Mouse (Mus musculus): ENCODE data around the gene Tmem258.

Tmem258 gene

DNA sequence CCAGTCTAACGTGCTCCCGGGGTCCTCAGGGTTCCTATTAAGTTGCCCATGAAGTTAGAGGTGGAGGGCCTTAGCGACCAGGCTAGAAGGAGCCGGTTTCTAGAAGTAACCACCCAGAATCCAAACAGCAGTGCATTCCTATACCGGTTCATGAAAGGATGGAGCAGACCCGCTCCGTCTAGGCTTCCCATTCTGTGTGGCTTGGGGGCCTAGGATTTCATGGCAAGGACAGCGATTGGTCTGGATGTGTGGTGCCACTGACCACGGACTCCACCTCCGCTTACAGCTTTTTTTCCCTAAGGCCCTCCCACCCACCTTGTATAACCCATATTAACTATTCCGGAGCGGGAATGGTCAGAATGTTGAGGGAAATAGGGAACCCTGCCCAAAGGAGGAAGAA, 19.7 kb upstream of the Tmem258 start:
- no peak for DNase-seq (ENCODE audit: low spot score)

DNA sequence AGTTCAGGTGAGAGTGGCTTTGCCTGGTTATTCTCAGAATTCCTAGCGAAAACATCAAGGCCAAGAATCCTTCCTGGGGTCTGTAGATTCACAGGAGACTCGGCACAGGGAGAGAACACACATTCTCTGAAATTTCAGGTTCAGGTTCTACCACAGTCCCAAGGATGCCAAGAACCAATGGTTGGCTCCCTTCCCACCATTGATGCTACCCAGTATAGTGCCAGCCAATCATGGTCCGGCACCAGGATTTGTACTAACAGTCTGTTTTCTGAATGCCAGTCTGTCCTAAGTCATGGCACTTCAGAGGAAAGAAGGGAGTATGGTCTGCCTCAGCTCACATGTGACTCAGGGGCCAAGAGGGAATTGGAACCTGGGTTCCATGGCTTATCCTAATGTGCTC, 17.9 kb upstream of the Tmem258 start:
- no peak for DNase-seq (ENCODE audit: low spot score)

DNA sequence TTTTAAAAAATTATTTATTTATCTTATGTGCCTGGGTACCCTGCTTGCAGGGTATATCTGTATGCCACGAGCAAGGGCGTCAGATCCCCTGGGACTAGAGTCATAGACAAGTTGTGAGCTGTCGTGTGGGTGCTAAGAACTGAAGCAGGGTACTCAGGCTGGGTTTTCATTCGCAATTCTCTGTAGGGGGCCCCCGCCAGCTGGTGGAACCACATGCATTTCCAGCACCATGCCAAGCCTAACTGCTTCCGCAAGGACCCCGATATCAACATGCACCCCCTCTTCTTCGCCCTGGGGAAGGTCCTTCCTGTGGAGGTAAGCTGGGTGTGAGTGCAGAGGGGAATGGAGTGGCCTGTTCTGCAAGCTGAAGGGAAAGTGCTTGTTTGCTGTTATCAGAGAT, 17.2 kb upstream of the Tmem258 start:
- no peak for DNase-seq (ENCODE audit: low spot score)

DNA sequence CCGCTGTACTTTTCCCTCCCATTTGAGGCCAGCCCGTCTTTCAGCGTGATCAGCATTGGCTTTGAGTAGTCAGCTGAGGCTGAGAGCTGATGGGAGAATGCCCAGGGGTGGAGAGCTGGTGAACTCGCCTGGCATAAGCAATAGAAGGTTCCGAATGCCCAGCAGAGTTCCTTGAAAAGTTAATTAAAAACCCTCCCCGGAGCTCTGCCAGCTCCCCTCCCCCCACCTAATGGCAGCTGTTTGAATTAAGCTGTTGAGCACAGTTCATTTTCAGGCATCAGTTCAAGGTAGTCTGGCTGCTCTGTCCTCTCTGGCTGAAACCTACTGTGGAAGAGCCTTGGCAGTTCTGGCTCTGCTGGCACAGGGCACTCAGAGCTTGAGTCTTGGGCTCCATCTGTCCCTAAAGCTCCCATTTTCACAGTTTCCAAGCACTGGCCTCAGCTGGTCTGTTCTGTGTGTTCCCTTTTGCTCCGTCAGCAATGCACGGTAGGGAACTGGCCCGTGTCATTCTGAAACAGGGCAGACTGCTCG, 15.5 kb upstream of the Tmem258 start:
- DNase-seq (ENCODE audit: low spot score) = no peak

DNA sequence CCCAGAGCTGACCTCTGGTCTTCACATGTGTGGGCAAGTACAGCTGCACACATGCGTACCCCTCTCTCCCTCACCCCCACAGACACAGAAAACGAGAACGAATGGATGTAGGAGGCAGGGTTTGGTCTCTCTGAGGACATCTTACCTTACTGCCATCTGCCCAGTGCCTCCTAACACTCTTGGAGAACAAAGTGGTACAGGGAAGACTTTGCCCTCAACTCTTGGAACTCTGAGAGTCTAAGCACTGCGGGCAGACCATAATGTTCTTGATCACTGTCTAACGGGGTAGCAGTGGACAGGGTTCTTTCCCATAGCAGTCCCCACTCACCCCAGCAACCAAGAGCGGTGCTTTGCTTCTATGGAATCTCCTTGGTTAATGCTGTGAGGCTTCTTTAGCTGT, 14.8 kb upstream of the Tmem258 start:
- DNase-seq (ENCODE audit: low spot score) = no peak

DNA sequence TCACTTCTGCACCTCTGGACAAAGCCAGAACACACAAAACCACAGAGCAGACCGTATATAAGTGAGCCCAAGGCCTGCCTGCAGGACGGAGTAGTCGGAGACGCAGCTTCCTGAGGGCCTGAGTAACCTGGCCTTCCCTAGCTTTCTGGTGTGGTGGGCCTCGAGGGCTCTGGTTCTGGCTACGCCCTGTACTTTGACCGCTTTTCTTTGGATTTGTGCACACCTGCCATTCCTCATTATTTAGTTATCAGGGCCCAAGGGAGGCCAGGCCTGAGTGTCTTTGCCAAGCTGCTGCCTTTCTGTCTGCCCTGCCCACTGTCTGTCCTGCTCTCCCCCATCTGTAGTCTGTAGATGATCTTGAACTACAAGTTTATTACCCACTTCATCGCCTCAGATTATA, 13.9 kb upstream of the Tmem258 start:
- DNase-seq (ENCODE audit: low spot score) = no peak

DNA sequence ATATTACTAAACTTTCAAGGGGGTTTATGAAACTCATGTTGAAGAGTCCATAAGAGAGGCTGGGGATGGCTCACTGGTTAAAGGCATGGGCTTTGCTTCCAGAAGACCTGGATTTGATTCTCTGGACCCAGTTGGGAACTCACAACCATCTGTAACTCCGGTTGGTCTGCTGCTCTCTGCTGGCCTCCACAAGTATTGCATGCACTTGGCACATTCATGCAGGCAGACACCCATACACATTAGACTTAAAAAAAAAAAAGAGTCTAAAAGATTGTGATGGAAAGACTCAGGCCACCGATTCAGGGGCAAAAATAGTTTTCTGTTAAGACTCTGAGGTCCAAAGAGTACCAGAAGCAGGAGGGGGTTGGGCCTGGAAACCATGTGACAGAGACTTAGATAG, 13.0 kb upstream of the Tmem258 start:
- peak; percentile 75 for DNase-seq (ENCODE audit: low spot score)

DNA sequence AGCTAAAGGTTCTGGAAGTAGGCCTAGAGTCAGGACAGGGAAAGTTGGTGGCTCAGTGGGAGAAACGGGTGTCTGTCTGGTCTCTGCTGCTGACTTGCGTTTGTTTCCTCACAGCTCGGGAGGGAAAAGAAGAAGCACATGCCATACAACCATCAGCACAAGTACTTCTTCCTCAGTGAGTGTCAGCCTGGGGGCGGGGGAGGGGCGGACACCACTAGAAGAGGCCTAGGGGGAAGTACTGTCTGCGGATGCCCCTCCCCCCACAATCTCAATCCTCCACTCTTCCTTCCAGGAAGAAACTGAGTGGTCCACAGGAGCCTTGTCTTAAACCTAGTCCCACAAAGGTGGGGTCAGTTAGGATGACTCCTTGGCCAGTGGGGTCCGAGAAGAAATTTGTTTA, 12.5 kb upstream of the Tmem258 start:
- no peak for DNase-seq (ENCODE audit: low spot score)

DNA sequence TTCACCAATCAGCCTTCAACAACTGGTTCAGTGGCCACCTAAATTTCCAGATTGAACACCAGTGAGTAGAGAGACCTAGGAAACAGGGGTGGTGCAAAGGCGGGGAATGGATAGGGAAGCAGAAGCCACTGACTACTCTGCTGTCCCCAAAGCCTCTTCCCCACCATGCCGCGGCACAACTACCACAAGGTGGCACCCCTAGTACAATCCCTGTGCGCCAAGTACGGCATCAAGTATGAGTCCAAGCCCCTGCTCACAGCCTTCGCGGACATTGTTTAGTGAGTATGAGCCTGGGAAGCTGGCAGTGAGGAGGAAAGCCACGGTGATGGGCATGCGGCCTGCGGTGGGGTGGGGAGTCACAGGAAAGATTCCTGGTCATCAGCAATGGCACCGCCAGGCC, 9.5 kb upstream of the Tmem258 start:
- DNase-seq (ENCODE audit: low spot score) = no peak

DNA sequence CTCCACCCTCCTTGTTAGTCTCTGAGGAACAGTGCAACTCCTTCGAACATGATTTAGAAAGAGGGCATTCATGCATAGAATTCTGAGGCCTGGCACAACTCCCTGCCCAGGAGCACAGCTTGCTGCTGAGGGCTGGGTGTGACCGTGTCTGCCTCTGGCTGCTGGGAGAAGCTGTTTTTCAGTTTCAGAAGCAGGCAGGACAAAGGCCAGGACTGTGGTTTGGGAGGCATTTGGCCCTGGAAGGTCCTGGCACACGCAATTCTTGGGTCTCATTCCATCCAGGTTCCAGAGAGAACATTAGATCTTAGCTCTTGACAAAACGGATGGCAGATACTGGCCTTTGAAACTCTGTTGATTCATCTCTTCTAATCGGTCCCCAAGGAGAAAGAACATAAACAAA, 8.6 kb upstream of the Tmem258 start:
- no peak for DNase-seq (ENCODE audit: low spot score)

DNA sequence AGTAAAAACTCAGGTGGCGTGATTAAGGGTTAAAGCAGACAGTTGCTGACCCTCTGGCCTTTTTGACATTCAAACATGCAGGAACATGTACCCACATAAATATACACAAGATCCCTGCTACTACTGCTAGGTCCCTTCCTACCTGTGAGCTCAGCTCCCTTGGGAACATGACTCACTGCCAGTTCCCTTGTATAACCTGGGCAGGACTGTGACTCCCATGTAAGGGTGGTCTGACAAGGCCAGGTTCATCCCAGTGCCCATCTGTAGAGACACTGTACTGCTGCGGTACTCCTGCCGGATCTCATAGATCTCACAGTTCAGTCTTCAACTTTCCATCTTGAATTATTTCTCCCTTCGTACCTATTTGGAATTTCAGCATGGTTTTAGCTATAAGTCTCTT, 6.7 kb upstream of the Tmem258 start:
- no peak for DNase-seq (ENCODE audit: low spot score)

DNA sequence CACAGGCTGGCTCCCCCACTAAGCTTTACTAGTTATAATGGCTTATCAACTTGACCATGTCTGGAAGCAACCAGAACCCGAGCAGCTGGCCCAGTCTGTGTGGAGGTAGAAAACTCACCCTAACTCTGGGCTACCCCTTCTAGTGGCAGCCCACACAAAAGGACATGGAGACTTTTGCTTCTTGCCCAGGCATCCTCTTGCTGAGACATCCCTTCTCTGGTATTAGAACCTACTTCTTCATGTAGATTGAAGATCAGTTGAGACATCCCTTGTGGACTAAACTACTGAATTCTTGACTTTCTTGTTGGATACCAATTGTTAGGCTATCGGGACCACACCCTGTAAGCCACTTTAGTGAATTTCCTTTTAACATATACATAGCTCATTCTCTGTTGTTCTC, 5.5 kb upstream of the Tmem258 start:
- DNase-seq (ENCODE audit: low spot score) = no peak

DNA sequence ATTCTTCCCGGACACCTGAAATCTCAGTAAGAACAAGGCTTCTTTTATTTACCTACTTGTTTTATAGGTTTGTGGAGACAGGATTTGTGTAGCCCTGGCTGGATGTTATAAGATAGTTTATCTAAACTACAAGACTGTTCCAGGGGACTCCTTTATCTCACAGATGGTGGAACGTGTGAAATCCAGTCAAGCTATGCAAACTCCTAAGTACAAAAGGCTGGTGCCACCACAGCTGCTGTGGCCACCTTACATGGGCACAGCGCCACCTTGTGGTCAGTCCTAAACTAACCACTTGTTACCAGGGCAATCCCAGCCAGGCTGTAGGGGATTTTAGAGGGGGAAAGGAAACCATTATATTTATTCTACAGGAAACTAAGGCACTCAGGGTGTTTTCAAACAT, 5.1 kb upstream of the Tmem258 start:
- peak; percentile 81 for DNase-seq (ENCODE audit: low spot score)

DNA sequence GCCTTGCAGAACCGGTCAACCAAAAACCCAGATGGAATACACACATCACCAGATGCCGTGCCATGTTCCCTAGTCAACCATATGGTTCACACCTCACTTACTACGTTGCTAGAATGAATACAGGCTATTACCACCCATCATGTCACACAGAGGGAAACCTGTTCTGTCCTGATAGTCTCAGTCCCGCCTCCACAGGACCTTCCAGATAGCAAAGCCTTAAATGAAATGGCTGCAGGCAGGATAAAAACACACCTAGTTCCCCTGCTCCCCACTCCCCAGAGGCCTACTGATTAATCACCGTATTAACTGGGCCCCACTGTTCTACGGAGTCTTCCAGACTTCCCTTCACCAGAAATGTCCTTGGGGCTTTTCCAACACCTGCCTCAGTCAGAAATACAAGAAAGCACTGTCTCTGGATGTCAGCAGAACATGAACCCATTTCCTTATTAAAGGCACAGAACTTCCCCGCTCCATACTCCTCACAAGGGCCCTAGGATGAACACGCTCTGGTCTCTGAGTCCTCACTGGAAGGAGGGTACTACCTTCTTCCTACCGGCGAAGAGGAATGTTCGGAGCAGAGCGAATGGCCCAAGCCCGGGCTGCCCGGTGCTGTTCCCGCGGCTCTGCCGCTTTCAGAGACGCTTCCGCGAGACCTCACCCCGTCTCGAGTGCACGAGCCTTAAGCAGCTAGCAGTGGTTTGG, 517 bp upstream of the Tmem258 start:
- DNase-seq (ENCODE audit: low spot score) = no peak

DNA sequence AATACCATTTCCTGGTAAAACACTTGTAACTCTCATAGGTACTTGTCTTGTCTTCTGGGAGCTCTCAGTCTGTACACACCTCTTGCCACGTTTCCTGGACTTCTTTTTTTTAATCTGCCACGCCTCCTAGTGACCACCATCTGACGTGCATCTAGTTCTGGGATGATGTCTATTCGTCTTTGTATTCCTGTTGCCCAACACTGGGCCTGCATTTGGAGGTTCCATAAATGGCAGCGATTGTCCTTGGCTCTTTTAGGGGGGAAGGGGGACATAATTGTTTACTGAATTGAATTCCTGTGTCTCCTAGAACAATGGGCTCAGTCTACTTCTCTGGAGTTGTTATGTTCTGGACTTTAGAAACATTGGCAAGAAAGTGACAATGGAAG, 795 bp downstream of the Tmem258 start:
- no peak for DNase-seq (ENCODE audit: low spot score)

DNA sequence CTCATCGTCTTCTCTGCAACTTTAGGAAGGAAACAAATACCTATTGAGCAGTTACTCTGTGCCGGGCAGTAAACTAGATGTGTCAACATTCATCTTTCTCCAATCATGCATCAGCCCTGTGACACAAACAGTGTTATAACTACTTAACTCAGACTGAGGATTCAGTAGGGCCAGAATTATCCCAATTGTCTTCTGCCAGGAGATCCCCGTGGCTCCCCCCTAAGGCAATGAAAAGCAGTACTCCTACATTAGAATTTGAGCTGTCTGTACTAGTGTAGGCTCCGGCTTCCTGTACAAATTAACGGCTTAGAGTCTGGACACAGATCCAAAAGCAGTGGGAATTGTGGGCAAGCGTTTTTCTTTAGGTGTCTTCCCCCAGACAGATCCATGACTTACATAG, 1.2 kb downstream of the Tmem258 start:
- no peak for DNase-seq (ENCODE audit: low spot score)

DNA sequence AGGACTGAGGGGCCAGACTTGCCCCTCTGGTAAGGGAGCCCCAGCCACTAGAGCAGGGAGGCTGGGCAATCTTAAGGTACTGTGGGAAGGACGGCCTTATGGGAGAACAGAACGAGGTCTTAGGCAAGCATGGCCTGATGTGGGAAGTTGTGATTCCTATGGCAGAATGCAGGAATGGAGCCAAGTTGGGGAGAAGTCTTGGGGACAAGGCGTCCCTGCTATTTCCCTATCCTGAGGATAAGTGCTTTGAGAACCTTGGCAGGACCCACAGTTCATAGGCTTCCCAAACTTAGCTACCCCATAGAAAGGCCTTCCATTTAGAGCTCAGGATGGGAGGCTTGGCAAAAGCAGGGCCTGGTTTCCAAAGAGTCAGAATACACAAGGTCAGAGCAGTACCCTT, 5.0 kb downstream of the Tmem258 start:
- DNase-seq (ENCODE audit: low spot score) = no peak

DNA sequence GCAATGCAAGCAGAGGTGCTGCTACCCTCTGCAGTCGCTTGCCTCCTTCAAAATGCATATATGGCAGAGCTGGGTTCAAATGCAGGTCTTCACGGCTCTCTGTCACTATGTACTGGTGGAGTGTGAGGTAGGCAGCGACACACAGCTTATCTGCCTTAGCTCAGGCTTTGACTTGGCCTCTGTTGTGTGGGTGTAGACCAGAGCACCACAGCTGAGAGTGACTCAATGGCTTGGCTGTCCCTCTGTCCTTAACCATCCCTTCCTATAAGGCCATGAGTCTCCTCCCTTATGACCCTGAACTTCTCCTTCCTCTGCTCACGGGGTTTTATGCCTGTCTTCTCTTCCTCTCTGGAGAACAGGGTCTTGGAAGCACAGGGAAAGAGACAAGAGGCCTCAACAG, 7.1 kb downstream of the Tmem258 start:
- DNase-seq (ENCODE audit: low spot score) = no peak

DNA sequence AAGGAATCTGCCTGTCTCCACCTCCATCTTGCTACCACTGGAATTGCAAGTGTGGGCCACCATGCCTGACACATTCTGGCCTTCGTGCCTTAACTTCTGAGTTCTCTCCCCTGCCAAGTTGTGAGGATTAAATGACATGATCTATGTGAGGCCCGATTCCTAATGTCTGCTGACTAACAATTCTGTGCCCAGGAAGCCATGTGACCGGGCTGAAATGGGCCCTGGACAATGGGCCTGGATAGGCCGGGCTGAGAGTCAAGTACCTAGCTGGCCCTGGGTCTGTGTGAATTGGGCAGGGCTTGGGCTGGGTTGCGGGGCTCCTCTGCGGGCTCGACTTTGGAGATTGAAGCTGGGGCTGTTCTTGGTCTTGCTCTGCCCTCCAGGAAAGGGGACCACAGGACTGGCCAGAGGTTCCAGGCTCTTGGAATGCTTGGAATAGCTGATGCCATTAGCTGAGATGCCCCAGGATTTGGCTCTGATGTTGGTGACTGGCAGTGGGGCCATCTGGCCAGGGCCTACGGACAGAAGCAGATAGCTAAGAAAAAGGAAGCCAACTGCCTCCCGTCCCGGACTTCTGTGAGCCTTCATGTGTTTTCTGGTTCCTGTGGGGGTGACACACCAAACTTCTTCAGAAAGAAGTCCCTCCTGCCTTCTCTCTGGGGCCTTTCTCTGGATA, 10.1 kb downstream of the Tmem258 start:
- DNase-seq (ENCODE audit: low spot score) = no peak

DNA sequence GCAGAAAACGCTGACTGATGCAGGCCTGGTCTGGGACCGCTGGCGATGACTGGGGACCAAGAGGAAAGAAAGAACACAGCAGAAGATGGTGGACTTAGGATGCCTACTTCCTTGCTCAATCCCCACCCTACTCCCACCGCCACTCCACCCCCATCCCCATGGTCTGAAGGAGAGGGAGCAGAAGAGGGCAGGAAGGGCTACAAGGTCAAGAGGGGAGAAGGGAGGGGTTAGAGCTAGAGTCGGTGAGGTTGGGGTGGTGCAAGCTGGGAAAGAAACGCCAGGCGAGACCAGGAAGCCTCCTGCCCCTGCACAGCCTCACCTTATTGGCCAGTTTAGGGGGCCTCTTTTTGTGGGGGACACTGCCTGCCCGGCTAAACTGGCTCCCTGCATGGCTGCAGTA, 12.3 kb downstream of the Tmem258 start:
- no peak for DNase-seq (ENCODE audit: low spot score)

DNA sequence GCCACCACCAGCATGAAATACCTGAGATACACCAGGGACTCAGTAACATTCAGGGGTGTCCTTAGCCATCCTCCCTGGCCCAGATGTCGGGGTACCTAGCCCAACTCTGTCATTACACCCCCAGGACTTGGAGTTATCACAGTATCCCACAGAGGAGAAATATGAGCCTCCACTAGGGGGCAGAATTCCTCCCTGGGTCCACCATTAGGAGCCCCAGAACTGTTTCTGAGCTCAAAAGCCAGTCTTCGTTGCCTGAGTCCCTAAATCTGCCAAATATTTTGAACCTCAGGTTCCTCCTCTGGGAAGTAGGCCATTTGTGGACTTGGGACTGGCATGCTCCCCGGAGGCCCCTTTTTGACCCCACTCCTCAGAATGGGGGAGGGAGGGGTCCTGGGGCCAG, 15.3 kb downstream of the Tmem258 start:
- DNase-seq (ENCODE audit: low spot score) = peak; percentile 34

DNA sequence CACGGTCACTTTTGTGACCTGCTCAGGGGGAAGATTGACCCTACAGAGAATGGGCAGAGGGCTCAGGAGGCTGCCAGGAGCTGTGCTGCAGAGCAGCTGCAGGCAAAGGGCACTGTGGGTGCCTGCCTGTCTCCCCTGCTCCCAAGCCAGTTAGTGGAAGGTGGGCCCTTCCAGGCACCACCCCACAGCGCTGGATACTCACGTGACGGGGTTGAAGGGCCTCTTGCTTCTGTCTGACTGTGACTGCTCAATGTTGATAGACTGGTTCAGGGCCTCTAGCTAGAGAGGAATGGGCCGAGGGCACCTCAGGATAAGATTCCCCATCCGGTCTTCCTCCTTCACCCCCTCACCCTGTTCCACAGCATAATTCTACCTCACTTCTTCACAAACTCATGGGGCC, 15.8 kb downstream of the Tmem258 start:
- no peak for DNase-seq (ENCODE audit: low spot score)

DNA sequence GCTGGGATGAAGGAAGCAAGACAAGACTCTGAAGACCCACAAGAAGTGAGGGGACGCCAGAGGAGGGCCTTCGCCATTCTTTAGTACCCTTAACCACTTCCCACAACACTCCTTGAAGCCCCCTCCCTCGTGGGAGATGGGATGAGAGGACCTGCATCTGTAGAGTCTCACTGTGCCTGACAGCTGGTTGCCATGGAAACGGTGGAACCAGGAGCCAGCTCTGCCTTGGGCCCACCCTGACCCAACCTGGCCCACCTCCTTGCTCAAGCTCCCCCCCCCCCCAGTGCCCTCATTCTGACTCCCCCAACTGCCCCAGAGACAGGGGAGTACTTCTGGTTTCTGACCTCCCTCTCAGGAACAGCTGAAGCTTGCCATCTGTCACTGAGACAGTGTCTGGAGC, 17.8 kb downstream of the Tmem258 start:
- no peak for DNase-seq (ENCODE audit: low spot score)

DNA sequence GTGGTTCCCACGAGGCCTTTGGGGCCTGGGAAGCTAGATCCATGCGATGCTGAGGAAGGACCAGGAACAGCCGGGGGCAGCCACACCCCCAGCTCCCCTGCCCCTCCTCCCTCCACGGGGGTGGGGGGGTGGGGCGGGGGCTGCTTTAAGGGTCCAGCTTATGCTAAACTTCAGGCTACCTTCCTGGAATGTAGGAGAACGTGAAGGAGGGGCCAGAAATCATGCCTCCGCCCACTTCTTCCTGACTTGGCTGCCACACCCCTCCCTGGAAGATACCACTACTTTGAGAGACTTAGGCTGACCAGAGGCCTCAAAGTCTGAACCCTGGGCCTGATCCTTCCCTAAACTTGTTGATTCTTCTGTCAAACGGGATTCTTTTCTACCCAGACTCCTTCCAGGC, 18.8 kb downstream of the Tmem258 start:
- no peak for DNase-seq (ENCODE audit: low spot score)
